14 mouse cellular contexts compared by ENCODE assay signal in the genomic region with DNA sequence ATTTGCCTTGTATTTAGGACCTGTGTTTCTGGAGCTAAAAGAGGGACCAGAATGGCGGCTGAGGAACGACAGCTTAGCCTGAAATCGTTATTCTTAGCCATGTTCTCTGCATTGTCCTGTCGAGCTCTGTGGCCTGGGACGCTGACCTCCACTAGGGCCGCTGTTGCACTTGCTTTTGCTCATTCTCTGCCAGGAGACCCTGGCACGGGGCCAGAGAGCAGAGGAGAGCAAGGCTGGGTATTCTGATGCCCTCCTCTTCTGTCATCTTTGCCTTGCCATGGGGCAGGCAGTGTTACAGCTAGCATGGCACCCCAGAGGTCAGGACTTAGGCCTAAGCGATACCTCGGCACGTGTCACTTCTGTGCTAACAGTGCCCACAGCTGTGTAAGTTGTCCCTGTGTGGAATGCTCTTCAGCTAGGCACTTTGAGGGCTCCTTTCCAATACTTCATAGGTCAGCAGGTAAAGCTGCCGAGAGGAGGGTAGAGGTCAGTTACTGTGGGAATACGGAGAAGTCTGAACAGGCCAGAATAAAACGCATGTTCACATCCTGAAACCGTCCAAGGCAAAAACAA. TPM values are rescaled to one million over a fixed set of nuclear protein-coding genes. Genes with fewer than 3 reads are reported as not detected.
DNase-seq lines count a peak whose midpoint lies in the region; ATAC-seq and TF ChIP-seq lines count a peak whose summit lies in the region.
"Had no signal": no experiment of that assay in that cellular context is flagged by ENCODE, and none has a peak within 500 bp of the region (broad histone marks: within the 10 kb centered on the region; RNA-seq: fewer than 3 reads in every experiment).

No protein-coding gene starts in this region.

- no peak for DNase-seq in heart, postnatal 0 days (ENCODE audit: low spot score)
- peak; percentile 45 for DNase-seq in retina, postnatal 1 day
- DNase-seq in retina, embryonic 14.5 days (ENCODE audit: low spot score), result no peak
- DNase-seq in adrenal gland, postnatal 4 days (ENCODE audit: low spot score in 2 of 2), result peak; percentile 46 to 59
- peak; percentile 31 for DNase-seq in lung, postnatal 25 days (ENCODE audit: low spot score)
- no peak for DNase-seq in thymus, postnatal 4 days
- DNase-seq: spleen, adult 18-20 months had no signal

- no peaks in the 10 kb centered on the region for H3K9me3 ChIP-seq in heart, postnatal 0 days (replicated peaks; ENCODE audit: control insufficient read depth, low read length)
- H3K9me3 ChIP-seq in heart, embryonic 12.5 days (replicated peaks), result no peaks in the 10 kb centered on the region

- H3K36me3 ChIP-seq in heart, postnatal 0 days (replicated peaks; ENCODE audit: control insufficient read depth, insufficient read depth, low read length), result no peaks in the 10 kb centered on the region
- H3K36me3 ChIP-seq in heart, embryonic 12.5 days, result no peaks in the 10 kb centered on the region

- no peak overlapping the region for H3K27ac ChIP-seq in heart, postnatal 0 days (ENCODE audit: low read depth)
- no peak overlapping the region for H3K27ac ChIP-seq in heart, embryonic 12.5 days (ENCODE audit: poor library complexity, severe bottlenecking)

- no peak overlapping the region for H3K9ac ChIP-seq in heart, postnatal 0 days (replicated peaks; ENCODE audit: low read depth, low read length)
- no peak overlapping the region for H3K9ac ChIP-seq in heart, embryonic 12.5 days
- H3K9ac ChIP-seq: lung, embryonic 14.5 days had no signal

- WGBS in heart, postnatal 0 days, result 56% methylated on average over 14 of the region's 14 CpGs
- whole genome bisulfite sequencing in heart, embryonic 12.5 days, result 78% methylated on average over 14 of the region's 14 CpGs

- 0 out of 2 replicates have a peak, but pooled peaks cover 4% of the 10 kb centered on the region for H3K4me1 ChIP-seq in heart, postnatal 0 days (ENCODE audit: control insufficient read depth, insufficient read depth)
- H3K4me1 ChIP-seq in heart, embryonic 12.5 days (replicated peaks), result peaks cover 13% of the 10 kb centered on the region

- H3K27me3 ChIP-seq in heart, postnatal 0 days (ENCODE audit: control insufficient read depth, insufficient read depth, low read length), result no peaks in the 10 kb centered on the region
- H3K27me3 ChIP-seq in heart, embryonic 12.5 days (replicated peaks), result no peaks in the 10 kb centered on the region; the same call in 1 of the 2 replicates

- H3K4me3 ChIP-seq in heart, postnatal 0 days (ENCODE audit: low read depth, low read length), result no peak overlapping the region
- no peak overlapping the region for H3K4me3 ChIP-seq in heart, embryonic 12.5 days
- H3K4me3 ChIP-seq: erythroblast, embryonic 14.5 days; myocyte had no signal

- no peak overlapping the region for H3K4me2 ChIP-seq in heart, postnatal 0 days (ENCODE audit: low read depth, low read length)
- H3K4me2 ChIP-seq in heart, embryonic 12.5 days, result no peak overlapping the region
- H3K4me2 ChIP-seq: lung, embryonic 14.5 days had no signal

- no peak for TF ChIP-seq EP300 in heart, postnatal 0 days (IDR thresholded peaks at IDR 0.05; ENCODE audit: low read depth)

- peak; percentile 44 for TF ChIP-seq CTCF in heart, postnatal 0 days (IDR thresholded peaks at IDR 0.05; ENCODE audit: low read depth)

- ATAC-seq in heart, postnatal 0 days (ENCODE audit: insufficient read depth, low read depth), result peak; percentile 41; the same call in 1 of the 2 replicates
- ATAC-seq in heart, embryonic 12.5 days (ENCODE audit: insufficient number of reproducible peaks, low FRiP score), result no peak

RNA-seq across cellular contexts. Expression of a gene that starts 23.3 kb away (rescaled TPM):
- 5.2 and 7.4 TPM in 2 replicates for total RNA-seq in heart, postnatal 0 days (2014; rRNA removed; ENCODE audit: low replicate concordance)
- 3.2 and 3.6 TPM in 2 replicates for polyA plus RNA-seq in heart, postnatal 0 days (2015; fragmentation: Nextera tagmentation; extraction: Ambion mirVana)
- polyA plus RNA-seq in heart, embryonic 12.5 days (2016; fragmentation: Nextera tagmentation; extraction: Ambion mirVana), result 11.2 and 12.0 TPM in 2 replicates
- total RNA-seq in adrenal gland, postnatal 4 days (2021), result 10 to 100 TPM; 15.1 to 16.4 TPM

RNA-seq across cellular contexts. Expression of a gene that starts 24.4 kb away (rescaled TPM):
- 3.7 and 5.6 TPM in 2 replicates for total RNA-seq in heart, postnatal 0 days (2014; rRNA removed; ENCODE audit: low replicate concordance)
- 3.2 and 3.4 TPM in 2 replicates for polyA plus RNA-seq in heart, postnatal 0 days (2015; fragmentation: Nextera tagmentation; extraction: Ambion mirVana)
- 8.4 and 8.6 TPM in 2 replicates for polyA plus RNA-seq in heart, embryonic 12.5 days (2016; fragmentation: Nextera tagmentation; extraction: Ambion mirVana)
- total RNA-seq in adrenal gland, postnatal 4 days (2021), result 10 to 100 TPM; 10.4 to 11.0 TPM

RNA-seq across cellular contexts. Expression of a gene that starts 42.6 kb away (rescaled TPM):
- total RNA-seq in heart, postnatal 0 days (2014; rRNA removed; ENCODE audit: low replicate concordance), result not detected in 2 replicates
- not detected in 2 replicates for polyA plus RNA-seq in heart, postnatal 0 days (2015; fragmentation: Nextera tagmentation; extraction: Ambion mirVana)
- not detected in 2 replicates for polyA plus RNA-seq in heart, embryonic 12.5 days (2016; fragmentation: Nextera tagmentation; extraction: Ambion mirVana)
- not detected for total RNA-seq in adrenal gland, postnatal 4 days (2021)
- total RNA-seq: ES-E14; heart, postnatal 36 days; layer of hippocampus, postnatal 14 days had no signal
- polyA plus RNA-seq: erythroblast, embryonic 14.5 days; lung, embryonic 14.5 days; myocyte had no signal

Comparison
In these comparisons a context has a peak if more than half of its experiments do, and no peak if none do; other contexts are left out.
1. DNase-seq: peak in retina, postnatal 1 day (single experiment), adrenal gland, postnatal 4 days (2 of 2) and lung, postnatal 25 days (single experiment); none in heart, postnatal 0 days (single experiment), retina, embryonic 14.5 days (single experiment) and thymus, postnatal 4 days (single experiment).